Mouse (Mus musculus) embryonic fibroblast, embryonic 13.5 days (primary cell): ENCODE measurements at regions not wholly inside any gene's neighbourhood (a gene's known extent, or its start where the extent isn't known, plus 50 kb on each side); places are given as distances from the start of the nearest gene placed in this dataset.

Experiments used
- CTCF ChIP-seq: IDR thresholded peaks from 2 replicates; pipeline ENCODE4 v1.5.1; 2011; ENCODE audit warnings: mild to moderate bottlenecking, control low read depth, low read length, moderate library complexity, borderline replicate concordance; ENCODE audit not compliant: insufficient read depth
- POLR2A ChIP-seq: IDR thresholded peaks from 2 replicates; pipeline ENCODE4 v1.6.1; 2011; ENCODE audit warnings: low read depth, mild to moderate bottlenecking, control low read depth, low read length, moderate library complexity

- no peak for TF ChIP-seq CTCF
- no peak for TF ChIP-seq POLR2A
Measured at GRCm38 (mm10) chr3:80631391-80631790, 171.2 kb downstream of the Gria2 start.
